Mouse (Mus musculus) kidney, postnatal 0 days (tissue): ENCODE measurements around the gene Kcmf1. TPM values are rescaled to one million over a fixed set of nuclear protein-coding genes. Genes with fewer than 3 reads are reported as not detected.
A peak's percentile ranks its signal among the peaks of the same experiment; 100 is the strongest.
"Not testable (repeated sequence)": the region's sequence is repeated elsewhere in the genome, so short reads cannot be mapped to it uniquely, and the experiment has no call there.

Source experiments
- ATAC-seq: fragments of 200-750 bp; cut with Nextera tagmentation; replicated peaks from 2 replicates; pipeline ENCODE4 v1.8.0; 2017; ENCODE audit warnings: low read depth, moderate number of reproducible peaks, moderate TSS enrichment, moderate library complexity; ENCODE audit not compliant: low FRiP score
- DNase-seq: peaks from one replicate; pipeline ENCODE4 v3.0.0-alpha.2; 2016; ENCODE audit warnings: low spot score
- H3K27ac ChIP-seq: fragments of 300-500 bp; sonication (generic); 2 replicates; pipeline ENCODE4 v1.5.1; 2014; ENCODE audit warnings: mild to moderate bottlenecking
- H3K27me3 ChIP-seq: fragments of 300-500 bp; sonication (generic); 2 replicates; pipeline ENCODE4 v1.6.1; 2014; ENCODE audit warnings: low read length, mixed read lengths; ENCODE audit not compliant: insufficient read depth
- H3K36me3 ChIP-seq: fragments of 300-500 bp; sonication (generic); 2 replicates; pipeline ENCODE4 v1.6.1; 2014; ENCODE audit warnings: low read length, mixed read lengths; ENCODE audit not compliant: insufficient read depth
- H3K4me1 ChIP-seq: fragments of 300-500 bp; sonication (generic); replicated peaks from 2 replicates; pipeline ENCODE4 v1.6.1; 2014; ENCODE audit warnings: antibody characterized with exemption, low read length, mixed read lengths; ENCODE audit not compliant: insufficient read depth
- H3K4me2 ChIP-seq: fragments of 300-500 bp; sonication (generic); 2 replicates; pipeline ENCODE4 v1.6.1; 2014; ENCODE audit warnings: mild to moderate bottlenecking, low read length, moderate library complexity, mixed read lengths
- H3K4me3 ChIP-seq: fragments of 300-500 bp; sonication (generic); replicated peaks from 2 replicates; pipeline ENCODE4 v1.5.1; 2014; ENCODE audit warnings: low read depth, low read length
- H3K9ac ChIP-seq: fragments of 300-500 bp; sonication (generic); 2 replicates; pipeline ENCODE4 v1.6.1; 2014; ENCODE audit warnings: low read depth, low read length
- H3K9me3 ChIP-seq: fragments of 300-500 bp; sonication (generic); replicated peaks from 2 replicates; pipeline ENCODE4 v1.6.1; 2016; ENCODE audit warnings: low read length, inconsistent platforms, mixed read lengths
- CTCF ChIP-seq: IDR thresholded peaks from 2 replicates; pipeline ENCODE4 v1.5.1; 2016; ENCODE audit warnings: antibody characterized with exemption, low read depth, mild to moderate bottlenecking, moderate library complexity
- WGBS: fragments of 180-500 bp; shearing (Covaris S2); extraction: QIAGEN DNeasy Blood & Tissue Kit; methylation state at CpG from one replicate; pipeline ENCODE4 v1.1.7; 2014; 5-methylcytosine and 5-hydroxymethylcytosine counted together
- polyA plus RNA-seq: library from polyadenylated mRNA; unstranded; fragments of >200 nt; fragmentation: Nextera tagmentation; extraction: Ambion mirVana; gene quantifications from 2 replicates; pipeline ENCODE4 v1.2.1, GENCODE M21; 2015

Gene Kcmf1
- polyA plus RNA-seq, 1 experiment from 2014 or later: 57.7 TPM

DNA sequence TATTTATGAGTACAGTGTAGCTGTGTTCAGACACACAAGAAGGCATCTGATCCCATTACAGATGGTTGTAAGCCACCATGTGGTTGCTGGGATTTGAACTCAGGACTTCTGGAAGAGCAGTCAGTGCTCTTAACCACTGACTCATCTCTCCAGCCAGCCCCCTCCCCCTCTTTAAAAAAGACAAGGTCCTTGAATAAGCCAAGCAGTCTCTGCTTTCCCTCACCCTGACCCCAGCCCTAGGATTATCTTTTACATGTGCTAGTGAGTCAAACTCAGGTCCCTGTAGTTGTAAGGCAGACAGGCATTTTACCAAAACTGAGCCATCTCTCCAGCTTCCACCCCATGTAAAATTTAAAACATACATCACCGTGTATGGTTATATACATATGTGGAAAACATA lies 32.0 kb downstream of the Kcmf1 start:
- Histone ChIP-seq H3K9me3 (no peaks in the 10 kb centered on the region), H3K9ac (no peak overlapping the region), H3K4me3 (no peak overlapping the region), H3K36me3 (no peaks in the 10 kb centered on the region), H3K27me3 (no peaks in the 10 kb centered on the region), H3K4me1 (peaks cover 12% of the 10 kb centered on the region; the same call in 1 of the 2 replicates), H3K4me2 (no peak overlapping the region), H3K27ac (no peak overlapping the region)
- whole genome bisulfite sequencing: 87% methylated on average over 1 of the region's 1 CpGs
- DNase-seq: no peak
- no peak for ATAC-seq
- no peak for TF ChIP-seq CTCF

DNA sequence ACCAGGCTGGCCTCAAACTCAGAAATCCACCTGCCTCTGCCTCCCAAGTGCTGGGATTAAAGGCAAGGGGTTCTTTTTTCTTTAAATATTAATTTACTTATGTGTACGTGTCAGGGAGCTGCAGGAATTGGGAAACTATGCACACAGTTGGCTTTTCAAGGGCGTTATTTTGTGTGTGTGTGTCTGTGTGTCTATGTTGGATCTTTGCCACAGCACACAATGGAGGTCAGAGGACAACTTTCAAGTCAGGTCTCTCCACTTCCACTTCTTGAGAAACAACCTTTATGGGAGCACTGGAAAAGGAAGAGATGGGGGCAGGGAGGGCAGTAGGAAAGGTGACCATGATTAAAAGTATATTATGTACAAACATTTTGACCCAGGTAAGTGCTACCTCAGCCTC lies 33.5 kb downstream of the Kcmf1 start:
- Histone ChIP-seq H3K36me3 (no peaks in the 10 kb centered on the region), H3K27ac (no peak overlapping the region), H3K9me3 (no peaks in the 10 kb centered on the region), H3K9ac (no peak overlapping the region), H3K4me3 (no peak overlapping the region), H3K4me2 (no peak overlapping the region), H3K27me3 (no peaks in the 10 kb centered on the region), H3K4me1 (peaks cover 16% of the 10 kb centered on the region; the same call in 1 of the 2 replicates)
- no peak for TF ChIP-seq CTCF
- no peak for ATAC-seq
- DNase-seq: no peak
- WGBS: 47% methylated on average over 2 of the region's 2 CpGs

DNA sequence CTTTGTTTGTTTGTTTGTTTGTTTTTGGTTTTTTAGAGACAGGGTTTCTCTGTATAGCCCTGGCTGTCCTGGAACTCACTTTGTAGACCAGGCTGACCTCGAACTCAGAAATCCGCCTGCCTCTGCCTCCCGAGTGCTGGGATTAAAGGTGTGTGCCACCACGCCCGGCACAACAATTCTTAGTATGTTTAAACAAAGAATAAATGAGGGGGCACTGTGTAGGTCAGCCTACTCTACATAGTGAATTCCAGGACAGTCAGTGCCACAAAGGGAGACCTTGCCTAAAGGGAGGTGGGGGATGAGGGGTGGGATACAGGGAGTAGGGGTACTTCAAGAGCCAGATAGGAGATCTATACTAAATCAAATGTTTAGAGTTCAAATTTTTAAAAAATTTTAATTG lies 37.1 kb downstream of the Kcmf1 start:
- not testable (repeated sequence) for DNase-seq, H3K9me3 ChIP-seq, H3K4me2 ChIP-seq, H3K9ac ChIP-seq, H3K4me1 ChIP-seq, H3K36me3 ChIP-seq, H3K27me3 ChIP-seq, ATAC-seq, H3K4me3 ChIP-seq, H3K27ac ChIP-seq
- 92% methylated on average over 5 of the region's 5 CpGs for WGBS

- Histone ChIP-seq H3K4me1 (no peaks in the 10 kb centered on the region), H3K9ac (no peak overlapping the region), H3K27ac (no peak overlapping the region), H3K4me3 (no peak overlapping the region), H3K4me2 (no peak overlapping the region), H3K9me3 (no peaks in the 10 kb centered on the region), H3K27me3 (no peaks in the 10 kb centered on the region), H3K36me3 (peaks cover 38% of the 10 kb centered on the region)
- no peak for TF ChIP-seq CTCF
- ATAC-seq (no peak), DNase-seq (no peak)
- 57% methylated on average over 5 of the region's 5 CpGs for WGBS
Measured at GRCm38 (mm10) chr6:72854256-72854655, 45.5 kb downstream of the Kcmf1 start.

GRCm38 (mm10) chr6:72852180-72852579 lies 47.6 kb downstream of the Kcmf1 start:
- H3K4me2 ChIP-seq: no peak overlapping the region
- peaks cover 49% of the 10 kb centered on the region for H3K36me3 ChIP-seq
- H3K9me3 ChIP-seq: no peaks in the 10 kb centered on the region
- no peak for TF ChIP-seq CTCF
- H3K9ac ChIP-seq: no peak overlapping the region
- H3K27me3 ChIP-seq: no peaks in the 10 kb centered on the region
- H3K4me1 ChIP-seq: no peaks in the 10 kb centered on the region
- WGBS: 78% methylated on average over 4 of the region's 4 CpGs
- DNase-seq (no peak), ATAC-seq (no peak)
- no peak overlapping the region for H3K4me3 ChIP-seq
- H3K27ac ChIP-seq: no peak overlapping the region

DNA sequence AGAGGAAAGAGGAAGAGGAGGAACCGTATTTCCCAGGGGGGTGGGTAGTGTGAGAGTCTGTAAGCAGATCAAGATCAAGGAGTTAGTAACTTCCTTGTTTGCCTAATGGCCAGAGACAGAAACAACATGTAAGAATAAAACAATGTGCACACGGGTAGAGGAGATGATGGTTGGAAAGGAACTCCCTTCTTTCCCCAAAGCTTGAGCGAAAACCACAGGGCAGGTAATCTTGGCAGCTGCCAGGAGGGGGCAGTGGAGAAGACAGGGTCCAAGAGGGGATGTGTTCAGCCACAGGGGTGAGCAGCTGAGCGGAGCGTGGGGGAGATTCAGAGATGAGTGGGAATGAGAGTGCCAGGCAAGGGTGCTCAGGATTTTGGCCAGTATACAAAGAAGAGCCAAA lies 48.1 kb downstream of the Kcmf1 start:
- H3K36me3 ChIP-seq: peaks cover 54% of the 10 kb centered on the region
- peak; percentile 57 for DNase-seq
- H3K4me3 ChIP-seq: no peak overlapping the region
- H3K4me1 ChIP-seq: no peaks in the 10 kb centered on the region
- no peaks in the 10 kb centered on the region for H3K9me3 ChIP-seq
- no peak overlapping the region for H3K4me2 ChIP-seq
- 0 out of 2 replicates have a peak, but pooled peaks have one; percentile 52 for ATAC-seq
- TF ChIP-seq CTCF: peak; percentile 77
- H3K27me3 ChIP-seq: no peaks in the 10 kb centered on the region
- WGBS: 83% methylated on average over 5 of the region's 5 CpGs
- H3K27ac ChIP-seq: no peak overlapping the region
- H3K9ac ChIP-seq: no peak overlapping the region

DNA sequence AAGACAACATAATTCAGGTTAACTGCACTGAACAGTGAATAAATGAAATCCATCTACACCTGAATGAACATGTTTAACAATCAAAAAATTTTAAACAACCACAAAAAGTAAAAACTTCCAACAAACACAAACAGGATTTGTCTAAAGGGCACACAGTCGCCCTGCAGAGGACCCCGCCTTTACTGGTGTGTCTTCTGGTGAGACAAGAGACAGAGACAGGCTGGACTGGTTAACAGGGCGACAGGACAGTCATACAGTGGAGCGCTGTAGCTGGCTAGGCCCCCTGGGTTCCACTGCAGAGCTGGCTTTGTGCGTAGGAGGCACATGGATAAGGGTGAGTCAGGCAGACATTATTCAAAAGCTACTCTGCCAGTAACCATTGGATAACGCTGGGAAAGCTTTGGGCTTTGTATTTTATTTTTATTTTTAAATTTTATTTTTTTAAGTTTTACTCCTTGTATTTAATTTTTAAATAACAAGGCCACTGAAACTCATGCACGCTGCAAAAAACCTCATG lies 57.7 kb downstream of the Kcmf1 start:
- Histone ChIP-seq H3K27ac (no peak overlapping the region), H3K9ac (no peak overlapping the region), H3K4me3 (no peak overlapping the region), H3K4me1 (no peaks in the 10 kb centered on the region), H3K4me2 (no peak overlapping the region), H3K27me3 (no peaks in the 10 kb centered on the region), H3K36me3 (peaks cover 63% of the 10 kb centered on the region), H3K9me3 (no peaks in the 10 kb centered on the region)
- DNase-seq (no peak), ATAC-seq (no peak)
- no peak for TF ChIP-seq CTCF
- 89% methylated on average over 7 of the region's 7 CpGs for WGBS
